Mouse (Mus musculus): ENCODE measurements at regions not wholly inside any gene's neighbourhood (a gene's known extent, or its start where the extent isn't known, plus 50 kb on each side); places are given as distances from the start of the nearest gene placed in this dataset.

DNA sequence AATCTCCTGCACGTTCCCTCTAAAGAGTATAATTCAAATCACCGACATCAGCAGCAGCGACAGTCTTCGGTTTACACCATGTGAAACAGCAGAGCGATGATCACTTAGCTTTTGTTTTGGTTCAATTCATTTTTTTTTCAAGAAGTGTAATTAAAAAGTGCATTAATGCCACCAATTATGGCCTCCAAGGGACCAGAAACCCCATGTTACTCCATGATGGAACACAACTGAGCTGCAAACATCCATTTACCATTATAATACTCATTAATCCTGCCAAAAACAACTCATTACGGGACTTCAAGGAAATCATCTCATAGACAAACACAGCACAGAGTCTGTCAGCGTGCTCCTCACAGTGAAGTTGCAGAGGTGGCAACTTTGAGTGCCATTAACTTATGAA, 752.2 kb upstream of the Mms22l start:
- TF ChIP-seq POLR2A (IDR thresholded peaks at IDR 0.05; ENCODE audit: extremely low read depth, insufficient read depth, low read length): no peak
- TF ChIP-seq CTCF (IDR thresholded peaks at IDR 0.05; ENCODE audit: extremely low read depth, insufficient read depth, low read length): no peak

All from cortical plate, adult 2 months (tissue).